Mouse (Mus musculus): Measurements from ENCODE around the gene Rasal3. TPM values are rescaled to one million over a fixed set of nuclear protein-coding genes. Genes with fewer than 3 reads are reported as not detected.

The Rasal3 gene
- total RNA-seq, 4 experiments from 2014 or later: 2.2 to 4.0 (median 2.5) TPM

GRCm38 (mm10) chr17:32388370-32389100, 14.8 kb downstream of the Rasal3 start:
- no peak for DNase-seq

GRCm38 (mm10) chr17:32387986-32388369, 15.4 kb downstream of the Rasal3 start:
- DNase-seq: no peak

DNA sequence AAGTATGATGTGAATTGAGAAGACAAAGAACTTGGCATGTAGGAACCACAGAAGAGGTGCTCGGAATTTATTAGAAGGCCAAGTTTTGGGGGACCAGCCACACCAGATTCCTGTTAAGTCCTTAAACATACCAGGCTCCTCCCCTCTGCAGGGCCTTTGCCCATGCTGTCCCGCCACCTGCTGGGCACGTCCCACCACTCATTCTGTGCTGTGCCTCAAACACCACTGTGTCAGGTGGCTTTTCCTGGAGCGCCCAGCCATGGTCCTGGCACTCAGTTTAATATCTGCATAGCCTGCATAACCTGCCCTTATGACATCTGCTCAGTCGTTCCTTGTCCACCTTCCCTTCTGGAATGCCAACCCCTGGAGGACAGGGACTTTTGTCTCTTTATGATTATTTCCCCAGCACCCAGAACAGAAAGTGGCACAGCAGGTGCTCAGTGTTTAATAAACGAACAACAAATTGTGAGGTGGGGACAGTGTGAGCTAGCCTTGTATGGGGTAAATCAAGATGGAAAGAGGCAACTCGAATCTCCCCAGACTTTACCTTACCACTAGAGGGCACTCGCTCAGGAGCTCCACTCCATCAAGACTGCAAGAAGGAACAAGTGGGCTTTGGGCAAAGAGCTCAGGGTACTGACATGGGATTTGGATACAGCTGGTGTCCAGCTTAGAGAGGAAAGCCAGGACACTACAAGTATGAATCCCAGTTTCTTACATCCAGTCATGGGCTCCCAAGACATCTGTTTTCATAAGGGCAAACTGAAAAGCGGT, 16.5 kb downstream of the Rasal3 start:
- DNase-seq: no peak

GRCm38 (mm10) chr17:32383661-32384060, 19.7 kb downstream of the Rasal3 start:
- no peak for DNase-seq

GRCm38 (mm10) chr17:32382576-32382975, 20.8 kb downstream of the Rasal3 start:
- no peak for DNase-seq

DNA sequence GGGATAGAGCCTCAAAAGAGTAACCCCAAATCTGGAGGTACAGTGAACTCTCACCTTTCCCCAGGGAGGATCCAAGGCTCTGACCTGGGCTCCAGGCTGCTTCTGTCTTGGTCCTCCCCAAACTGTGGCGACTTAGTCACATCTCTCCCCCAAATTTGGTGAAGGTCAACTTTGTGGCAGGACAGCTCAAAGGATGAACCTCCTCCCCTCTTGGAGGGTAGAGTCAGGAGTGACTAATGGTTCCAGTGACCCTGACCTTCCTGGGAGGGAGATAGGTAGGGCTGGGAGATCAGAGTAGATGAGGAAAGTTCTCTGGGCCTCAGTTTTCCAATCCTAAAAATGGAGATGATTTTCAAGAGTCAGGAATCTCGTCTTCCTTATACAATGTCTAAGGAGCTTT, 24.6 kb downstream of the Rasal3 start:
- no peak for DNase-seq

- DNase-seq: no peak
Measured at GRCm38 (mm10) chr17:32377137-32377536, 26.2 kb downstream of the Rasal3 start.

GRCm38 (mm10) chr17:32376475-32376874, 26.9 kb downstream of the Rasal3 start:
- DNase-seq: no peak

GRCm38 (mm10) chr17:32368991-32369578, 34.3 kb downstream of the Rasal3 start:
- DNase-seq: no peak

GRCm38 (mm10) chr17:32367706-32368105, 35.7 kb downstream of the Rasal3 start:
- DNase-seq: no peak

DNA sequence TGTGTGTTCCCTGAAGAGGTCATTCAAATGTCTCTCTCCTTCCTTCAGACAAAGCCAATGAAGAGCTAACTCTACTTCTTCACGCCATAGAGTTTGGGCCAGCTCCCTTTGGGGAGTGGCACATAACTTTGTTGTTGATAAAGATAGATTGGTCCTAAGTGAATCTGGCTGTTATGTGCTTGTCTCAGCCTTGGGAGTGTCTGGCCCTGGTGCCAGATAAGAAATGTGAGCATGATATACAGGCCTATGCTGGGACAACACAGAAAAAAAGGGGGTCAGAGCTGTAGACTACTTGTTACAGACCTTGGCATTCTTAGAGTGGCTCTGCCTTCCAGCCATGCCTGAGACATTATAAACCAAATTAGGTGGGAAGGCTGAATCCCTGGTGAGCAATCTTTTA, 38.1 kb downstream of the Rasal3 start:
- DNase-seq: no peak

- no peak for DNase-seq
Measured at GRCm38 (mm10) chr17:32364850-32365249, 38.5 kb downstream of the Rasal3 start.

- DNase-seq: peak; percentile 78
Measured at GRCm38 (mm10) chr17:32364331-32364730, 39.1 kb downstream of the Rasal3 start.

GRCm38 (mm10) chr17:32363821-32364301, 39.5 kb downstream of the Rasal3 start:
- no peak for DNase-seq

DNA sequence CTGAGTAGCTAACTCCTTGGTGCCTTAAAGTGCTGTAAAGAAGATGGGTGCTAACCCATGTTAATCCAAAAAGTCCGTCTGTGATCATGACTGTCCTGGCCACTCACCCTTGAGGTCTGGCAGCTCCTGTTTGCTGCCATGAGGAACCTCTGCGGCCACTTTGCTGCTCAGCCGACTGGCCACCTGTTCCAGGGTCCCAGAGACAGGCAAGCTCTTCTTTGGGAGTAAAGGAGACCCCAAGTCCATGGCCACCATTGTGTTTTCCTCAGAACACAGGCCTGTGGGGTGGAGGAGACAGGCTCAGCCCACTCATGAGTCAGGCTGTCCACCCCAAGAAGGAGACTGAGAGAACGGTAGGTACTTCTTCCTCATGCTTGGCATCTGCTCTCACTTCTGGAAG, 40.7 kb downstream of the Rasal3 start:
- no peak for DNase-seq

- no peak for DNase-seq
Measured at GRCm38 (mm10) chr17:32359928-32360327, 43.5 kb downstream of the Rasal3 start.

DNA sequence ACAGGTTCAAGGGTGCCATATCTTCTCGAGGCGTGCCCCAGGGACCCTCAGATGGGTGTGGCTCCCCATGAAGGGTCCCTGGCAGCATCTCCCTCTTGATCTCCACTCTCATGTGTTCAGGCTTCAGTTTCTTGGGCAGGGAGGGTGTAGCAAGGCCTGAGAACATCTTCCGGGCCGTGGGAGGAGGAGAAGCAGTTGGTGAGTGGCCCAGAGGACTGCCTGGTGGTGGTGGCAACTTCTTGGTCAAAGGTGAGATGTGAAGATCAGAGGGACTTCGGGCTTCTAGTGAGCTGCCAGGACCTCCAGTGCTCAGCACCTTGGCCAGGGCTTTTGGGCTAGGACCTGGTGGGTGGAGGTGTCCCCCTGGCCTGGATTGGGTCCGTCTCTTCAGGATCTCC, 44.4 kb downstream of the Rasal3 start:
- DNase-seq: no peak

DNA sequence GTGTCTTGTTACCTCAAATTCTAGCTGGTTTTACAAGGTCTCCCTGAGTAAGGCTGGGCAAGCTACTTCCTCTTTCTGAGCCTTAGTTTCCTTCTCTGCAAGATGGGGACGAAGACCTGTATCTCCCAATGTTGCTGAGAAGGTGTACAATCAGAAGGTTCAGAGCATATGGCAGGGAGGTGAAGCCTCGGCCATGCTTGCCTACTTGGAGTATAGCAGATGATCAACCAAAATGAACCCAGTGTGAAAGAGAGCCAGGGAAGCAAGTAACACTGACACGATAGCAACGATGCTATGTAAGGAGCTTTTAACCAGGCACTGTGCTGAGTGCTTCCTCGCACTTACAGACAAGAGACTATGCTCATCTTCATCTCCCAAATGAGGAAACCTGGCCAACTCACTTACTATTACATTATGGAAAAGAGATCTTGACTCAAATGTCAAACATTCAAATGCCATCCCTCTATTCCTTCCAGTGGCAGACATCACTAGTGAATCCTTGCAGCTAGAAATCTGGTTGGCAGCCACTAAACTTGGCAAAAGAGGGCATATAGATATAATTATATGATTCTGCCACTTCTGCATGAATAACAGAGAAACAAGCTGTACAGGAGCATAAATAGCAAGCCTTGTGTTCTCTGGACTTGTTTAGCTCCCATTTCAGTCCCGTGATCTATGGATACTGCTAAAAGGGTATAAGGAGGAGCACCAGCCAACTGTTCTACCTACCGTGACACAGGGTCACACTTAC, 45.0 kb downstream of the Rasal3 start:
- no peak for DNase-seq

DNA sequence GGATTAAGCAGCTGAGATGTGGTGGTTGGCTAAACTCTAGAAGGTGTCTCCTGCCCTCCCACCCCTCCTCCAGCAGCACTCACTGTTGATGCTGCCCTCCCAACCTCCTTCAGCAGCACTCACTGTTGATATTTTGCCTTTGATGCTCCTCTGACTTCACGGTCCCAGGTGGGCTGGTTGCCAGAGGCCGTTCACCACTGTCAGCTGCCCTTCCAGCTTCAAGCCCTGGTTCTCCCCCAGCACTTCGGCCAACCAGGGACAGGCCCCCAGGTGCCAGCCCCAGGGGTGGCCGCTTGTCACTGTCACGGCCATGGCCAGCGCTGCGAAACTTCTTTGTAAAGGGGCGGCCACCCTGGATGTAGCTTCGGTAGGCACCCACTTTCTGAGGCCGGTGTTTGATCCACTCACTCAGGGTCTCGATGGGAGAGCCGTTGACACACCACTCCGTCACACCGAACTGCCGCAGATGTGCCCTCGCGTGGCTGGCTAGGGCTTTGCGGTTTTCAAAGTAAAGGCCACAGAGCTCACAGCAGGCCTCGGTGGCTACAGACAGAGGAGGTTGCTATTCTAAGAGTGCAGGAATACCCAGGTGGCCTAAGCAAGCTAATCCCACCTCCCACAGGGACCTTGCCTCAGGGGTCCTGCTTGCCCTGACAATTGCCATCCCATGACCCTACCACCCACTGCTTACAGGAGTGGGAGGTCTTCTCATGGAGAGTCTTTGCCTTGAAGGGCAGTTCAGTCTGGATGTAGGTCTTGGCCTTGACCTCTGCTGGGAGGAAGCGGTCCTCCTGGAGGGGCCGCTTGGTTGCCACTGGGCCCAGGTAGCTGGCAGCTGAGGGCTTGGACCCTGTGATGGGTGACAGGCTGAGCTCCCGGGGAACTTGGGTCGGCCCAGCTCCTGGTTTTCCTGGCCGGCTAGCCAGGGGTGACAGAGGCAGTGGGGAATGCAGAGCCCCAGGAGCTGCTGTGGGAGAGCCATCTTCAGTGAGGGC, 46.3 kb downstream of the Rasal3 start:
- DNase-seq: no peak

GRCm38 (mm10) chr17:32356281-32356680, 47.1 kb downstream of the Rasal3 start:
- DNase-seq: no peak

GRCm38 (mm10) chr17:32355031-32355430, 48.4 kb downstream of the Rasal3 start:
- no peak for DNase-seq

All from adrenal gland, adult 8-10 months (tissue).